Mouse (Mus musculus) hindbrain, embryonic 10.5 days (tissue): ENCODE data around the gene Slc25a34. TPM values are rescaled to one million over a fixed set of nuclear protein-coding genes. Genes with fewer than 3 reads are reported as not detected.

Experiments used
- DNase-seq: peaks from one replicate; pipeline ENCODE4 v3.0.0-alpha.2; 2017; ENCODE audit warnings: low spot score
- H3K27ac ChIP-seq: fragments of 300-500 bp; sonication (generic); 2 replicates; pipeline ENCODE4 v1.5.1; 2016; ENCODE audit warnings: mild to moderate bottlenecking, moderate library complexity
- H3K27me3 ChIP-seq: fragments of 300-500 bp; sonication (generic); 2 replicates; pipeline ENCODE4 v1.6.1; 2016; ENCODE audit warnings: mild to moderate bottlenecking; ENCODE audit not compliant: poor library complexity, insufficient read depth, severe bottlenecking
- H3K36me3 ChIP-seq: fragments of 300-500 bp; sonication (generic); 2 replicates; pipeline ENCODE4 v1.6.1; 2016; ENCODE audit warnings: mild to moderate bottlenecking, moderate library complexity
- H3K4me1 ChIP-seq: fragments of 300-500 bp; sonication (generic); replicated peaks from 2 replicates; pipeline ENCODE4 v1.6.1; 2016; ENCODE audit warnings: mild to moderate bottlenecking
- H3K4me3 ChIP-seq: fragments of 300-500 bp; sonication (generic); 2 replicates; pipeline ENCODE4 v1.5.1; 2016; ENCODE audit warnings: mild to moderate bottlenecking, moderate library complexity
- H3K9me3 ChIP-seq: fragments of 300-500 bp; sonication (generic); 2 replicates; pipeline ENCODE4 v1.6.1; 2016; ENCODE audit warnings: mild to moderate bottlenecking, moderate library complexity
- WGBS: fragments of 180-500 bp; shearing (Covaris S2); methylation state at CpG from one replicate; pipeline ENCODE4 v1.1.7; 2016; 5-methylcytosine and 5-hydroxymethylcytosine counted together
- polyA plus RNA-seq: library from polyadenylated mRNA; unstranded; fragments of >200 nt; fragmentation: Nextera tagmentation; extraction: Ambion mirVana; gene quantifications from 2 replicates; pipeline ENCODE4 v1.2.1, GENCODE M21; 2016

Slc25a34 gene
- polyA plus RNA-seq, 1 experiment from 2014 or later: 0.10 TPM

GRCm38 (mm10) chr4:141595138-141595537 is 28.5 kb downstream of the Slc25a34 start:
- 92% methylated on average over 11 of the region's 11 CpGs for WGBS
- Histone ChIP-seq H3K27ac (no peak overlapping the region), H3K4me1 (peaks cover 25% of the 10 kb centered on the region), H3K36me3 (peaks cover 34% of the 10 kb centered on the region), H3K4me3 (no peak overlapping the region), H3K27me3 (peaks cover 23% of the 10 kb centered on the region), H3K9me3 (no peaks in the 10 kb centered on the region)
- no peak for DNase-seq

- no peaks in the 10 kb centered on the region for H3K9me3 ChIP-seq
- DNase-seq: peak; percentile 36
- no peaks in the 10 kb centered on the region for H3K27me3 ChIP-seq
- H3K4me1 ChIP-seq: no peaks in the 10 kb centered on the region
- WGBS: 28% methylated on average over 3 of the region's 3 CpGs
- H3K36me3 ChIP-seq: peaks cover 54% of the 10 kb centered on the region
- no peak overlapping the region for H3K27ac ChIP-seq
- no peak overlapping the region for H3K4me3 ChIP-seq
Observed at GRCm38 (mm10) chr4:141591547-141591946, 32.1 kb downstream of the Slc25a34 start.

- H3K4me1 ChIP-seq: no peaks in the 10 kb centered on the region
- 92% methylated on average over 8 of the region's 8 CpGs for WGBS
- H3K4me3 ChIP-seq: no peak overlapping the region
- DNase-seq: no peak
- H3K36me3 ChIP-seq: peaks cover 36% of the 10 kb centered on the region
- no peaks in the 10 kb centered on the region for H3K9me3 ChIP-seq
- H3K27ac ChIP-seq: no peak overlapping the region
- no peaks in the 10 kb centered on the region for H3K27me3 ChIP-seq
Observed at GRCm38 (mm10) chr4:141583919-141584318, 39.7 kb downstream of the Slc25a34 start.

GRCm38 (mm10) chr4:141581051-141581450 is 42.6 kb downstream of the Slc25a34 start:
- Histone ChIP-seq H3K27ac (no peak overlapping the region), H3K36me3 (peaks cover 38% of the 10 kb centered on the region), H3K9me3 (no peaks in the 10 kb centered on the region), H3K4me1 (no peaks in the 10 kb centered on the region), H3K27me3 (no peaks in the 10 kb centered on the region), H3K4me3 (no peak overlapping the region)
- 88% methylated on average over 13 of the region's 13 CpGs for WGBS
- DNase-seq: no peak

- Histone ChIP-seq H3K4me3 (no peak overlapping the region), H3K9me3 (no peaks in the 10 kb centered on the region), H3K36me3 (peaks cover 28% of the 10 kb centered on the region), H3K27ac (no peak overlapping the region), H3K27me3 (no peaks in the 10 kb centered on the region), H3K4me1 (no peaks in the 10 kb centered on the region)
- WGBS: 85% methylated on average over 3 of the region's 3 CpGs
- DNase-seq: no peak
Observed at GRCm38 (mm10) chr4:141578833-141579232, 44.8 kb downstream of the Slc25a34 start.

- 94% methylated on average over 7 of the region's 7 CpGs for whole genome bisulfite sequencing
Observed at GRCm38 (mm10) chr4:141576877-141577276, 46.7 kb downstream of the Slc25a34 start.

GRCm38 (mm10) chr4:141576404-141576803 is 47.2 kb downstream of the Slc25a34 start:
- WGBS: 82% methylated on average over 11 of the region's 11 CpGs
- Histone ChIP-seq H3K27ac (no peak overlapping the region), H3K4me3 (no peak overlapping the region), H3K4me1 (no peaks in the 10 kb centered on the region), H3K27me3 (no peaks in the 10 kb centered on the region), H3K9me3 (no peaks in the 10 kb centered on the region), H3K36me3 (peaks cover 24% of the 10 kb centered on the region)
- no peak for DNase-seq

More at GRCm38 (mm10) chr4:141576877-141577276, 46.7 kb downstream of the Slc25a34 start:
- Histone ChIP-seq H3K27ac (no peak overlapping the region), H3K4me1 (no peaks in the 10 kb centered on the region), H3K27me3 (no peaks in the 10 kb centered on the region), H3K36me3 (peaks cover 24% of the 10 kb centered on the region), H3K9me3 (no peaks in the 10 kb centered on the region), H3K4me3 (no peak overlapping the region)
- DNase-seq: no peak

- no peaks in the 10 kb centered on the region for H3K4me1 ChIP-seq
- H3K36me3 ChIP-seq: peaks cover 16% of the 10 kb centered on the region
- H3K27me3 ChIP-seq: no peaks in the 10 kb centered on the region
- DNase-seq: peak; percentile 85
- no peaks in the 10 kb centered on the region for H3K9me3 ChIP-seq
- WGBS: 47% methylated on average over 27 of the region's 27 CpGs
- H3K27ac ChIP-seq: no peak overlapping the region
- H3K4me3 ChIP-seq: no peak overlapping the region
Observed at GRCm38 (mm10) chr4:141574789-141575702, 48.6 kb downstream of the Slc25a34 start.

GRCm38 (mm10) chr4:141573359-141573966 is 50.2 kb downstream of the Slc25a34 start:
- Histone ChIP-seq H3K4me1 (no peaks in the 10 kb centered on the region), H3K4me3 (no peak overlapping the region), H3K27me3 (no peaks in the 10 kb centered on the region), H3K36me3 (peaks cover 10% of the 10 kb centered on the region), H3K27ac (no peak overlapping the region), H3K9me3 (no peaks in the 10 kb centered on the region)
- no peak for DNase-seq
- WGBS: 76% methylated on average over 6 of the region's 6 CpGs

- no peak overlapping the region for H3K4me3 ChIP-seq
- H3K9me3 ChIP-seq: no peaks in the 10 kb centered on the region
- H3K27ac ChIP-seq: no peak overlapping the region
- WGBS: 79% methylated on average over 7 of the region's 7 CpGs
- no peaks in the 10 kb centered on the region for H3K27me3 ChIP-seq
- peaks cover 9% of the 10 kb centered on the region for H3K36me3 ChIP-seq
- no peak for DNase-seq
- no peaks in the 10 kb centered on the region for H3K4me1 ChIP-seq
Observed at GRCm38 (mm10) chr4:141572668-141573358, 50.8 kb downstream of the Slc25a34 start.

- Histone ChIP-seq H3K27ac (no peak overlapping the region), H3K4me1 (no peaks in the 10 kb centered on the region), H3K9me3 (no peaks in the 10 kb centered on the region), H3K36me3 (peaks cover 2% of the 10 kb centered on the region; the same call in 1 of the 2 replicates), H3K27me3 (no peaks in the 10 kb centered on the region), H3K4me3 (no peak overlapping the region)
- WGBS: 78% methylated on average over 10 of the region's 10 CpGs
- DNase-seq: no peak
Observed at GRCm38 (mm10) chr4:141571934-141572333, 51.7 kb downstream of the Slc25a34 start.

- H3K4me1 ChIP-seq: no peaks in the 10 kb centered on the region
- H3K36me3 ChIP-seq: no peaks in the 10 kb centered on the region
- 73% methylated on average over 6 of the region's 6 CpGs for WGBS
- no peaks in the 10 kb centered on the region for H3K27me3 ChIP-seq
- no peaks in the 10 kb centered on the region for H3K9me3 ChIP-seq
- DNase-seq: no peak
- H3K4me3 ChIP-seq: no peak overlapping the region
- H3K27ac ChIP-seq: no peak overlapping the region
Observed at GRCm38 (mm10) chr4:141571337-141571739, 52.3 kb downstream of the Slc25a34 start.

GRCm38 (mm10) chr4:141570821-141571220 is 52.8 kb downstream of the Slc25a34 start:
- Histone ChIP-seq H3K27me3 (no peaks in the 10 kb centered on the region), H3K27ac (no peak overlapping the region), H3K36me3 (no peaks in the 10 kb centered on the region), H3K4me1 (no peaks in the 10 kb centered on the region), H3K4me3 (no peak overlapping the region), H3K9me3 (no peaks in the 10 kb centered on the region)
- DNase-seq: no peak
- 79% methylated on average over 1 of the region's 1 CpGs for WGBS
